ENCODE assay signal across 8 mouse cellular contexts in genomic region chr17:8403932-8404331, GRCm38 (mm10). TPM values are rescaled to one million over a fixed set of nuclear protein-coding genes. Genes with fewer than 3 reads are reported as not detected.
"Had no signal": no experiment of that assay in that cellular context is flagged by ENCODE, and none has a peak within 500 bp of the region (broad histone marks: within the 10 kb centered on the region; RNA-seq: fewer than 3 reads in every experiment).

No protein-coding gene starts in this region.

RNA-seq across cellular contexts. Expression of gene T, which starts 30.3 kb away (rescaled TPM):
- polyA plus RNA-seq: liver, adult 2 months; liver, embryonic 12.5 days; liver, embryonic 13.5 days; liver, embryonic 15.5 days; liver, embryonic 16.5 days; liver, postnatal 0 days; lung, postnatal 0 days; macrophage had no signal

RNA-seq across cellular contexts. Expression of gene T2, which starts 48.1 kb away (rescaled TPM):
- polyA plus RNA-seq: liver, adult 2 months; liver, embryonic 15.5 days; liver, embryonic 16.5 days; liver, postnatal 0 days; macrophage had no signal
